Mouse (Mus musculus) C3H10T1/2 (cell line): ENCODE results near the gene Sult1d1. TPM values are rescaled to one million over a fixed set of nuclear protein-coding genes. Genes with fewer than 3 reads are reported as not detected.

Source experiments
- polyA plus RNA-seq, 2 experiments: library from polyadenylated mRNA; unstranded; fragments of >200 nt; fragmentation: generic; extraction: Trizol; gene quantifications; one replicate each; pipeline ENCODE4 v1.2.1; 2012; ENCODE audit warnings: missing spikeins in 2 of 2

Gene Sult1d1
- not detected for polyA plus RNA-seq

DNA sequence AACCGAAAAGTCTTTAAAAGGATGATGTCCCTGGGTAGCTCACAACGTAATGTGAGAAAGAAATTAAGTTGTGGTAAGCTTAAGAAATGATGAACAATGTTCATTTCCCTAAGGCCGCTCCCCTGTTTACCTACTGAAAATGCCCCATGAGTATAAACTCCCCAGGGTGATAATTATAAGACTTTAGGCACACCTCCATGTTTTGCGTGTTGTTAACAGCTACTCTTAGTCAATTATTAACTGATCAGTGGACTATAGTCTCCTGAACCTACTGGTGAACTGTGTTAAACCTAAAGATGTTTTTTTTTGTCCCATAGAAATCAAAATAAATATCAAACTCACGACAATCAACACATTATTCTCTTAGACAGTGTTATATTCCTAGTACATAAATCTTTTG is at the start of gene Sult1d1:
Sult1d1 (minus strand) TSS at position 183 of the 400 bp plus-strand sequence.

DNA sequence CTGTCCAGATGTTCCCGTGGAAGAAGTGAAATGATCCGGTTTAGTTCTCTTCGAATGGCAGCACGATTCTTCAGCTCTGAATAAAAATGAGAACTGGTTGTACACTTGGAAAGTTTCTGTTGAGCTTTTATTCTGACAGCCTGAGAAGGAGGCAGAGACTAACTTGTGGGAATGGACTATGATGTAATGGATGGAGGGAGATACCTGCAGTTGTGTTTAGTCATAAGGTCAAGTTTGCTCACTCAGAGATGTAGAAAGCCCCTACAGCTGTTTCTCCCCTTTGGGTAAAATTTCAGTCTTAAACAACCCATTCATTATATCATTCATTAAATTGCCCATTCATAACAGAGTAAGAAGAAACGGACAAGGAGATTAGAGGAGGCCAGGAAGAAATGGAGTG is 22.7 kb upstream of the Sult1d1 start, which contains the start of gene Sult1e1:
Sult1e1 (minus strand) TSS at position 101 of the 400 bp plus-strand sequence.

DNA sequence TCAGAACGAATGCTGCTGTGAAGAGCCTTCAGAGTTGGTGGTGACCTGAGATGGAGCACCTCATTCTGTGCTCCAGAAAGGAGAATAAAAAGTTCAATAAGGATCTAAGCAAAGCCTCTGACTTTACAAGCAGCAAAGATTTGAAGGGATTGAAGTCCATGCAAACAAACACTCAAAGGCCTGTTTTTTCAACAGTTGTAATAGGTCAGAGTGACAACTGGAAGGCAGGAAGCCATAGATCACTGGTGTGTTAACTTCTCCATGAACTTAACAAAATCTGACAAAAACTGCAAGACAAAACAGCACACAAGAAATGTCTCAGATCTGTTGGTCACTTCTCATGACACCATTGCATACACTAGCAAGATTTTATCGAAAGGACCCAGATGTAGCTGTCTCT is 30.7 kb downstream of the Sult1d1 start, which contains the start of gene Sult1b1:
Sult1b1 (minus strand) TSS at position 85 of the 400 bp plus-strand sequence.

Other genes starting within 250 kb of the Sult1d1 start
- not detected for gene Ugt2a3, start 231.8 kb downstream of the Sult1d1 start, polyA plus RNA-seq
- gene Ugt2b38, start 144.8 kb downstream of the Sult1d1 start, polyA plus RNA-seq: not detected
- not detected for gene Ugt2a2, start 86.8 kb downstream of the Sult1d1 start, polyA plus RNA-seq
- gene Gm43638, start 82.2 kb downstream of the Sult1d1 start, polyA plus RNA-seq: not detected
- not detected for gene Ugt2a1, start 78.2 kb downstream of the Sult1d1 start, polyA plus RNA-seq
- not detected for gene Sult1b1, start 30.8 kb downstream of the Sult1d1 start, polyA plus RNA-seq
- not detected for gene Sult1e1, start 22.6 kb upstream of the Sult1d1 start, polyA plus RNA-seq
- gene Csn1s1, start 97.2 kb upstream of the Sult1d1 start, polyA plus RNA-seq: not detected
- not detected for gene Csn2, start 130.6 kb upstream of the Sult1d1 start, polyA plus RNA-seq
- gene Csn1s2a, start 205.5 kb upstream of the Sult1d1 start, polyA plus RNA-seq: not detected
- not detected for gene Csn1s2b, start 239.1 kb upstream of the Sult1d1 start, polyA plus RNA-seq